Mouse (Mus musculus) ES-E14 (cell line): Measurements from ENCODE around the gene Srcin1. TPM values are rescaled to one million over a fixed set of nuclear protein-coding genes. Genes with fewer than 3 reads are reported as not detected.

Source experiments
- DNase-seq: peaks from one replicate; pipeline ENCODE4 v3.0.0-alpha.2; 2013; ENCODE audit warnings: low read depth, low spot score
- H3K27ac ChIP-seq: 2 replicates; pipeline ENCODE4 v1.5.1; 2012; ENCODE audit warnings: low read depth, mild to moderate bottlenecking, low read length, moderate library complexity, mixed read lengths; ENCODE audit not compliant: poor library complexity, insufficient read depth, severe bottlenecking
- H3K36me3 ChIP-seq: 2 replicates; pipeline ENCODE4 v1.6.1; 2012; ENCODE audit warnings: mild to moderate bottlenecking, low read length, moderate library complexity, mixed read lengths; ENCODE audit not compliant: control insufficient read depth, poor library complexity, insufficient read depth, severe bottlenecking
- H3K4me1 ChIP-seq, 2 experiments: fragments of 150-350 bp in 1 of 2; sonication (generic) in 1 of 2; 2 replicates each; pipeline ENCODE4 v1.6.1; 2012; ENCODE audit warnings: low read length in 2 of 2, mild to moderate bottlenecking in 1 of 2, mixed read lengths in 1 of 2; ENCODE audit not compliant: control insufficient read depth in 2 of 2, insufficient read depth in 2 of 2, poor library complexity in 1 of 2
- H3K4me3 ChIP-seq, 2 experiments: fragments of 150-350 bp in 1 of 2; sonication (generic) in 1 of 2; 2 replicates each; pipeline ENCODE4 v1.5.1; 2012; ENCODE audit warnings: low read length in 2 of 2, low read depth in 1 of 2, mild to moderate bottlenecking in 1 of 2, mixed read lengths in 1 of 2; ENCODE audit not compliant: insufficient read depth in 1 of 2, poor library complexity in 1 of 2, severe bottlenecking in 1 of 2
- H3K9ac ChIP-seq: 2 replicates; pipeline ENCODE4 v1.6.1; 2012; ENCODE audit warnings: low read depth, mild to moderate bottlenecking, low read length, mixed read lengths; ENCODE audit not compliant: poor library complexity, insufficient read depth, severe bottlenecking
- H3K9me3 ChIP-seq: fragments of 150-350 bp; sonication (generic); 2 replicates; pipeline ENCODE4 v1.6.1; 2012; ENCODE audit warnings: low read depth, mild to moderate bottlenecking, low read length; ENCODE audit not compliant: control insufficient read depth, insufficient read depth
- CHD2 ChIP-seq: IDR thresholded peaks from 2 replicates; pipeline ENCODE4 v1.6.1; 2014; ENCODE audit warnings: mild to moderate bottlenecking, low read depth, low read length, inconsistent platforms
- HCFC1 ChIP-seq: IDR thresholded peaks from 2 replicates; pipeline ENCODE4 v1.6.1; 2012; ENCODE audit warnings: low read length, inconsistent platforms, borderline replicate concordance; ENCODE audit not compliant: insufficient read depth
- MAFK ChIP-seq: IDR thresholded peaks from 2 replicates; pipeline ENCODE4 v1.6.1; 2014; ENCODE audit warnings: mild to moderate bottlenecking, low read depth, low read length, inconsistent platforms; ENCODE audit not compliant: insufficient read depth
- ZC3H11A ChIP-seq: IDR thresholded peaks from 2 replicates; pipeline ENCODE4 v1.6.1; 2012; ENCODE audit warnings: low read depth, mild to moderate bottlenecking, inconsistent platforms, low read length, borderline replicate concordance
- ZNF384 ChIP-seq: IDR thresholded peaks from 2 replicates; pipeline ENCODE4 v1.6.1; 2012; ENCODE audit warnings: low read depth, low read length, inconsistent platforms
- in situ Hi-C, 2 experiments: fragments of 600-800 bp; cut with MboI; formaldehyde crosslinking; loops; one replicate each; pipeline ENCODE4 v1.15.1; 2025; ENCODE audit warnings: low sequenced_read_pairs in 2 of 2, inconsistent platforms in 1 of 2; ENCODE audit not compliant: unreplicated experiment in 2 of 2
- total RNA-seq: library from RNA; depleted of rRNA; stranded (reverse); fragments of 300-350 nt; gene quantifications from 2 replicates; pipeline ENCODE4 v1.2.3, GENCODE M21; 2012

The Srcin1 gene
- total RNA-seq, 1 experiment: 2.4 TPM

GRCm38 (mm10) chr11:97535308-97535630 lies 40.7 kb downstream of the Srcin1 start:
- in situ Hi-C loops: no loop called here
- Histone ChIP-seq H3K27ac (no peak overlapping the region), H3K4me3 (peak overlapping the region; percentile 46 to 57; a peak in 3 of 4 replicates), H3K4me1 (peaks cover 4 to 23% of the 10 kb centered on the region in 2 experiments), H3K9ac (peak overlapping the region; percentile 41), H3K36me3 (peaks cover 2% of the 10 kb centered on the region; the same call in 1 of the 2 replicates), H3K9me3 (no peaks in the 10 kb centered on the region)
- no peak for DNase-seq
- TF ChIP-seq HCFC1 (no peak), MAFK (no peak), CHD2 (no peak), ZNF384 (no peak), ZC3H11A (no peak)

DNA sequence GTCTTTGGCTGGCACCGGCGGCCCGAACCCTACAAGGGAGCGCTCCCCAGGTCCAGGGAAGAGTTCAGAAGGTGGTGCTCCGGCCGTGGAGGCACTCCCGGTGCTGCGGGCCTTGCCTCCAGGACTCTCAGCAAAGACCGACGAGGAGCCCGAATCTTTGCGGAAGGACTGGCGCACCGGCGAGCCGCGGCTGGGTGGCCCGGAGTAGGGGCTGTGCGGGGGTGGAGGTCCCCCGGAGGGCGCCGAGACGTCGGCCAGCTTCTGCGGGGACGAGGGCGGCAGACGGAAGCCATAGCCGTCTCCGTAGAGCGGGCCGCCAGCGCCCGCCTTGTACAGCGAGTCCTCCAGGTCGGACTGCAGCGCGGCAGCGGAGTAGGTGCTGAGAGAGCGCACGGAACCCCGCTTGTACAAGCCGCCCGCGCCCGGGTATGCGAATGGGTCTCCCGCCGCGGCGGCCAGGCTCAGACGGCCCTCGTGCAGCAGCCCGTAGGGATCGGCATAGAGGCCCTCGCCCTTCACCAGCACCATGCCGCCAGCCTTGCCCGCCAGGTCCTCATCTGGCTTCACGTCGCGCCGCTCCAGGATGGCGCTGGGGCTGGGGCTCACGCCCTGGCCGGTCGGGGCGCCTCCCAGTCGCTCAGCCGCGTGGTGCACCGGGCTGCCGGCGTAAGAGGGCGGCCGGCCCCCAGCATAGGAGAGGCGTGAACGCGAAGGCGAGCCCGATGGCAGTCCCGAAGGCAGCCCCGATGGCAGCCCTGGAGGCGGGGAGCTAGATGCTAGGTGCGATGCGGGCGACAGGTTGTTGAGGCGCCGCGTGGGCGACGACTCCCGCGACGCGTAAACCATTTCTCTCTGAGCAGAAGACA lies 41.3 kb downstream of the Srcin1 start:
- in situ Hi-C loops: no loop called here
- Histone ChIP-seq H3K27ac (no peak overlapping the region), H3K36me3 (peaks cover 2% of the 10 kb centered on the region; the same call in 1 of the 2 replicates), H3K4me3 (peak overlapping the region; percentile 46 to 57), H3K9ac (peak overlapping the region; percentile 41), H3K4me1 (peaks cover 4 to 24% of the 10 kb centered on the region in 2 experiments), H3K9me3 (no peaks in the 10 kb centered on the region)
- TF ChIP-seq ZNF384 (no peak), HCFC1 (no peak; the same call in 1 of the 2 replicates), MAFK (no peak), ZC3H11A (no peak), CHD2 (no peak)
- no peak for DNase-seq

DNA sequence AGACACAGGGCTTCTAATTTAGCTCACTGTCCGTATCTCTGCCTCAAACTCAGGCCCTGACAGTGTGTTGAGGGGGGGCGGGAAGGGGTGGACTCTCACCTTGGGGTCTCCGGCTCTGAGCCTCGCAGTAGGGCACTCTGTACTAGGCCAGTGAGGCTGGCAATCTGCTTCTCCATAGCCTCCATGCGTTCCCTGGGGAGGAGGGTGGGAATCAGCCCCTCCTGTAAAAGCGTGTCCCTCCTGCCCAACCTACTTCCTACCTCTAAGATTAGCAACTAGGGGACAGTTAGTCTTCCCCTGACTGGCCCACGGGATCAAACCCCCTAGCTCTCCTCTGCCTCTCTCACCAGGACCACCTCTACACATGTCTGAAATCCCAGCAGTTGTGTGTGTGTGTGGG lies 42.3 kb downstream of the Srcin1 start:
- H3K9me3 ChIP-seq: no peaks in the 10 kb centered on the region
- in situ Hi-C loops: no loop called here
- TF ChIP-seq MAFK (no peak), HCFC1 (no peak), ZNF384 (no peak), CHD2 (no peak), ZC3H11A (no peak)
- peaks cover 2% of the 10 kb centered on the region; the same call in 1 of the 2 replicates for H3K36me3 ChIP-seq
- no peak overlapping the region for H3K27ac ChIP-seq
- H3K4me3 ChIP-seq: no peak overlapping the region
- no peak for DNase-seq
- H3K4me1 ChIP-seq: peaks cover 4 to 27% of the 10 kb centered on the region in 2 experiments
- H3K9ac ChIP-seq: no peak overlapping the region

- Histone ChIP-seq H3K36me3 (peaks cover 2% of the 10 kb centered on the region; the same call in 1 of the 2 replicates), H3K4me1 (peaks cover 4 to 27% of the 10 kb centered on the region in 2 experiments), H3K9ac (no peak overlapping the region), H3K4me3 (peak overlapping the region; percentile 42 to 52; a peak in 3 of 4 replicates), H3K9me3 (no peaks in the 10 kb centered on the region), H3K27ac (no peak overlapping the region)
- TF ChIP-seq ZC3H11A (no peak), MAFK (no peak), ZNF384 (no peak), HCFC1 (no peak), CHD2 (no peak)
- DNase-seq: no peak
- in situ Hi-C loops: no loop called here
These were observed 42.9 kb downstream of the Srcin1 start for GRCm38 (mm10) chr11:97532950-97533582.
